Mouse (Mus musculus) liver, embryonic 14.5 days (tissue): Measurements from ENCODE around the gene Tubb5.

Source experiments
- CTCF ChIP-seq: IDR thresholded peaks from 2 replicates; pipeline ENCODE4 v1.5.1; 2016; ENCODE audit warnings: antibody characterized with exemption, low read depth, control low read depth
- EP300 ChIP-seq: IDR thresholded peaks from 2 replicates; pipeline ENCODE4 v1.6.1; 2016; ENCODE audit warnings: antibody characterized with exemption, low read depth

GRCm38 (mm10) chr17:35810900-35811648 lies 27.0 kb downstream of the Tubb5 start:
- no peak for TF ChIP-seq CTCF
- no peak for TF ChIP-seq EP300
